Mouse (Mus musculus): ENCODE data around the gene Zc3h13. TPM values are rescaled to one million over a fixed set of nuclear protein-coding genes. Genes with fewer than 3 reads are reported as not detected.
A peak's percentile ranks its signal among the peaks of the same experiment; 100 is the strongest.

Zc3h13 gene
- polyA plus RNA-seq, 1 experiment: 27.5 TPM

GRCm38 (mm10) chr14:75246024-75247000 lies 37.9 kb upstream of the Zc3h13 start:
- Histone ChIP-seq H3K4me1 (ENCODE audit: control insufficient read depth, insufficient read depth, low read length) (no peaks in the 10 kb centered on the region), H3K27me3 (ENCODE audit: control insufficient read depth, insufficient read depth, low read length) (no peaks in the 10 kb centered on the region), H3K27ac (ENCODE audit: insufficient read depth, low read length) (no peak overlapping the region), H3K4me3 (replicated peaks; ENCODE audit: insufficient read depth, low read depth, low read length) (no peak overlapping the region)
- TF ChIP-seq CTCF (IDR thresholded peaks at IDR 0.05; ENCODE audit: borderline replicate concordance, insufficient read depth, low read depth, low read length) (no peak), POLR2A (IDR thresholded peaks at IDR 0.05; ENCODE audit: borderline replicate concordance, insufficient read depth, low read length) (no peak)
- no peak for DNase-seq
- WGBS: 33% methylated on average over 11 of the region's 11 CpGs

- Histone ChIP-seq H3K27me3 (ENCODE audit: control insufficient read depth, insufficient read depth, low read length) (no peaks in the 10 kb centered on the region), H3K27ac (ENCODE audit: insufficient read depth, low read length) (no peak overlapping the region), H3K4me3 (replicated peaks; ENCODE audit: insufficient read depth, low read depth, low read length) (no peak overlapping the region), H3K4me1 (ENCODE audit: control insufficient read depth, insufficient read depth, low read length) (no peaks in the 10 kb centered on the region)
- WGBS: 85% methylated on average over 3 of the region's 3 CpGs
- DNase-seq: no peak
- TF ChIP-seq CTCF (IDR thresholded peaks at IDR 0.05; ENCODE audit: borderline replicate concordance, insufficient read depth, low read depth, low read length) (no peak), POLR2A (IDR thresholded peaks at IDR 0.05; ENCODE audit: borderline replicate concordance, insufficient read depth, low read length) (no peak)
Measured at GRCm38 (mm10) chr14:75250432-75250831, 33.7 kb upstream of the Zc3h13 start.

GRCm38 (mm10) chr14:75256521-75256920 lies 27.7 kb upstream of the Zc3h13 start:
- DNase-seq: no peak
- Histone ChIP-seq H3K27me3 (ENCODE audit: control insufficient read depth, insufficient read depth, low read length) (no peaks in the 10 kb centered on the region), H3K4me3 (replicated peaks; ENCODE audit: insufficient read depth, low read depth, low read length) (no peak overlapping the region), H3K27ac (ENCODE audit: insufficient read depth, low read length) (no peak overlapping the region), H3K4me1 (ENCODE audit: control insufficient read depth, insufficient read depth, low read length) (no peaks in the 10 kb centered on the region)
- TF ChIP-seq POLR2A (IDR thresholded peaks at IDR 0.05; ENCODE audit: borderline replicate concordance, insufficient read depth, low read length) (no peak), CTCF (IDR thresholded peaks at IDR 0.05; ENCODE audit: borderline replicate concordance, insufficient read depth, low read depth, low read length) (no peak; the same call in 1 of the 2 replicates)
- 51% methylated on average over 5 of the region's 5 CpGs for WGBS

GRCm38 (mm10) chr14:75269531-75269930 lies 14.6 kb upstream of the Zc3h13 start:
- H3K4me3 ChIP-seq (replicated peaks; ENCODE audit: insufficient read depth, low read depth, low read length): no peak overlapping the region
- TF ChIP-seq POLR2A (IDR thresholded peaks at IDR 0.05; ENCODE audit: borderline replicate concordance, insufficient read depth, low read length) (no peak), CTCF (IDR thresholded peaks at IDR 0.05; ENCODE audit: borderline replicate concordance, insufficient read depth, low read depth, low read length) (no peak)
- no peak overlapping the region for H3K27ac ChIP-seq (ENCODE audit: insufficient read depth, low read length)
- no peaks in the 10 kb centered on the region for H3K27me3 ChIP-seq (ENCODE audit: control insufficient read depth, insufficient read depth, low read length)
- no peak for DNase-seq
- WGBS: 78% methylated on average over 5 of the region's 5 CpGs
- H3K4me1 ChIP-seq (ENCODE audit: control insufficient read depth, insufficient read depth, low read length): no peaks in the 10 kb centered on the region

GRCm38 (mm10) chr14:75279716-75280115 lies 4.5 kb upstream of the Zc3h13 start:
- no peaks in the 10 kb centered on the region for H3K4me1 ChIP-seq (ENCODE audit: control insufficient read depth, insufficient read depth, low read length)
- H3K4me3 ChIP-seq (replicated peaks; ENCODE audit: insufficient read depth, low read depth, low read length): no peak overlapping the region
- no peak overlapping the region for H3K27ac ChIP-seq (ENCODE audit: insufficient read depth, low read length)
- WGBS: 85% methylated on average over 6 of the region's 6 CpGs
- no peak for DNase-seq
- TF ChIP-seq CTCF (IDR thresholded peaks at IDR 0.05; ENCODE audit: borderline replicate concordance, insufficient read depth, low read depth, low read length) (no peak), POLR2A (IDR thresholded peaks at IDR 0.05; ENCODE audit: borderline replicate concordance, insufficient read depth, low read length) (no peak)
- no peaks in the 10 kb centered on the region for H3K27me3 ChIP-seq (ENCODE audit: control insufficient read depth, insufficient read depth, low read length)

GRCm38 (mm10) chr14:75280406-75280805 lies 3.8 kb upstream of the Zc3h13 start:
- TF ChIP-seq CTCF (IDR thresholded peaks at IDR 0.05; ENCODE audit: borderline replicate concordance, insufficient read depth, low read depth, low read length) (no peak), POLR2A (IDR thresholded peaks at IDR 0.05; ENCODE audit: borderline replicate concordance, insufficient read depth, low read length) (no peak)
- no peak overlapping the region for H3K4me3 ChIP-seq (replicated peaks; ENCODE audit: insufficient read depth, low read depth, low read length)
- no peaks in the 10 kb centered on the region; the same call in 1 of the 2 replicates for H3K4me1 ChIP-seq (ENCODE audit: control insufficient read depth, insufficient read depth, low read length)
- DNase-seq: no peak
- no peak overlapping the region for H3K27ac ChIP-seq (ENCODE audit: insufficient read depth, low read length)
- 50% methylated on average over 5 of the region's 5 CpGs for WGBS
- H3K27me3 ChIP-seq (ENCODE audit: control insufficient read depth, insufficient read depth, low read length): no peaks in the 10 kb centered on the region

- no peak for TF ChIP-seq CTCF (IDR thresholded peaks at IDR 0.05; ENCODE audit: borderline replicate concordance, insufficient read depth, low read depth, low read length)
- no peak for TF ChIP-seq POLR2A (IDR thresholded peaks at IDR 0.05; ENCODE audit: borderline replicate concordance, insufficient read depth, low read length)
Measured at GRCm38 (mm10) chr14:75283609-75284192, 472 bp upstream of the Zc3h13 start.

More at GRCm38 (mm10) chr14:75283609-75284192, 472 bp upstream of the Zc3h13 start:
- H3K27me3 ChIP-seq (ENCODE audit: control insufficient read depth, insufficient read depth, low read length): no peaks in the 10 kb centered on the region
- DNase-seq: peak in 1 of 2 experiments; percentile 42
- no peaks in the 10 kb centered on the region; the same call in 1 of the 2 replicates for H3K4me1 ChIP-seq (ENCODE audit: control insufficient read depth, insufficient read depth, low read length)
- H3K27ac ChIP-seq (ENCODE audit: insufficient read depth, low read length): peak overlapping the region; percentile 61; the same call in 1 of the 2 replicates
- peak overlapping the region; percentile 83 for H3K4me3 ChIP-seq (replicated peaks; ENCODE audit: insufficient read depth, low read depth, low read length)
- 7% methylated on average over 19 of the region's 19 CpGs for WGBS

All from cerebellum, adult 2 months (tissue).